Mouse (Mus musculus) testis, postnatal 10 days (tissue): Measurements from ENCODE around the gene M6pr.
"Not testable (repeated sequence)": the region's sequence is repeated elsewhere in the genome, so short reads cannot be mapped to it uniquely, and the experiment has no call there.

Experiments
- DNase-seq: peaks from one replicate; pipeline ENCODE4 v3.0.0; 2021; ENCODE audit warnings: low spot score

M6pr gene

DNA sequence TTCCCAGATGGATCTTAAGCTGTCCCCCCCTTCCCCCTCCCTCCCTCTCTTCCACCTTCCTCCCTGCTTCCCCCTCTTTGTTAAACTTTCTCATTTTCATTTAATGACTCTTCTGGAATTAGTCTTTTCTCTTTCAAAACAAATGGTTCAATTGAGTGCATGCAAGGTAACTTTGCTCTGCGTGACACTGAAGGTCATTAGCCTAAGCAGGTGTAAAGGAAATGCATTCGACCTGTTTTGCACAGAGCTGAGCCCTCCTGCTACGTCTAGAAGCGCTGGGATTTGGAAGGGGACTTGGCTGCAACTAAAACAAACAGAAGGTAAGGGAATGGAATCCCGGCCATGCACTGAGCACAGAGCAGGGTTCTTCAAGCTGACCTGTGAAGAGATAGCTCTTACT is 33.6 kb downstream of the M6pr start:
- no peak for DNase-seq

DNA sequence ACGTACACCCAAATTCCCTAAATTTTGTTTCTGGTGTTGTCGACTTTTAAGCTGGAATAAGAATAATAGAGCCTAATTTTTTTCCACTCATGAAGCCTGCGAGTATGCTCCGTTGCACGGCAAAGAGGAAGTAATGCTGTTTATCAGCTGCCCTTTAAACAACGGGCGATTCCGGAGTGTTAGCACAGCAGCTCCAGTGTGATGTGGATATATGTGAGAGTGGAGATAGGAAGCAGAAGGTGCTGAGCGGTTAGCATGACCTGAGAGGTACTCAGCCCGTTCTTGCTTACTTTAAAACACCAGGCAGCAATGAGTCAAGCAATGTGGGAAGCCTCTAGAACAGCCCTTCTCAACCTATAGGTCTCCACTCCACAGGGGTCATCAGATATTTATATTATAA is 35.2 kb downstream of the M6pr start:
- DNase-seq: no peak

DNA sequence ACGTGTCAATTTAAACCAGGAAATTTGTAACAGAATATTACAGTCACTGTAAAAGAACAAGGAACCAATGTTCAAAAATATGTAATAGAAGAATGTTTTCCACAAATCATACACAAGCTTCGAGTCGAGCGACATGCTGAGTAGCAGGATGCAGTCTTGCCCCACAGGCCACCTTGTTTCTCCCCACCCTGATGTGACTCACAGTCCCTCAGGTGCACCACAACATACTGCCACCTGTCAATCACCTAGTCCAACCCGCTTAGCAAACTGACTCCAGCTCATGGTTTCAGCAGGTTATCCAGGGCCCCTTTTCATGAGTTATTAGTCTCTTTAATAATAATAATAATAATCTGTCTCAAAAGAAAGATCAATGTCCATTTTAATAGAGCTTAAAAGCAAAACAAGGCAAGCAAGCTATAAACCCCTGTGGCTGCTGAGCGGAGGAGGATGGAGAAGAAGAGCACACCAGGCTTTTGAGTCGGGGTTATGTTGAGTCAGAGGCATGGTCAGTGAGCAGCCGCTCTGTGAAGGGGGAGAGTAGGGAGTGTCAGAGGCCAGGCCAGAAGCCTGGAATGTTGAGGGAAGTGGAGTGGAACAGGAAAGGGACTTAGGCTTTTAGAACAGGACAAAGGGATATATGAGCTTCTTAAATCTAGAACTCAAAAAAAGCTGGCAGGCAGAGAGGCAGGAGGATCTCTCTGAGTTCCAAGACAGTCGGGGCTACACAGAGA is 36.0 kb downstream of the M6pr start:
- no peak for DNase-seq

DNA sequence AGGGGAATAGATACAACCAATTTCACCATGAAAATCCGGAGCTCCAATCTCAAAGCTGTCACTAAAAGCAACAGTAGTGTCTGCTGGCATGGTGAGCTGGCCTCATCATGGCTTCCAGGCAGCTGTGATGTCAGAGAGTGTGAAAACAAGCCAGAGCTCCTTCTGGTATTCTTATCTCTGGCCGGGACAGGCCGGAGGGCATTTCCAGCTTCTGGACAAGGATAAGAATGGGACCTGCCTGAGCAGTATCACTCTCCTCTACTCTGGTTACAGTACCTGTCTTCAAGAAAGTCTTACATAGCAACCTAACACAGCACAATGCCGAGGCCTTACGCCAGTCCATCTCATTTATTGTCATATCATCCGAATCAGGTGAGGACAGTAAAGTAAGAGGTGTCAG is 37.2 kb downstream of the M6pr start:
- DNase-seq: no peak

DNA sequence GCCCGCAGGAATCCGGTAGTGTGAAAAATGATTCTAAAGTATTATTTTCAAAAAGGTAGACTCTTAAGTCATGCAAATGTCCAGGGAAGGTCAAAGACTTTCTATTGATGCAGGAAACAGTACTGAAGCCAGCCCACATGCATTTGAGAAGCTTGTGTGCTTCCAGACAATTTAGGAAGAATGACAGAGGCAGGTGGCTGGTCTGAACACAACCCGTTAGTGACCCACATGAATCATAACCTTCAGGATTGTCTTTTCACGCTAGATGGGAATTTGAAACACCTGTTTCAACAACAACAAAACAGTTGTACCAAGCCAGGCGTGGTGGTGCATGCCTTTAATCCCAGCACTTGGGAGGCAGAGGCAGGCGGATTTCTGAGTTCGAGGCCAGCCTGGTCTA is 37.9 kb downstream of the M6pr start:
- no peak for DNase-seq

DNA sequence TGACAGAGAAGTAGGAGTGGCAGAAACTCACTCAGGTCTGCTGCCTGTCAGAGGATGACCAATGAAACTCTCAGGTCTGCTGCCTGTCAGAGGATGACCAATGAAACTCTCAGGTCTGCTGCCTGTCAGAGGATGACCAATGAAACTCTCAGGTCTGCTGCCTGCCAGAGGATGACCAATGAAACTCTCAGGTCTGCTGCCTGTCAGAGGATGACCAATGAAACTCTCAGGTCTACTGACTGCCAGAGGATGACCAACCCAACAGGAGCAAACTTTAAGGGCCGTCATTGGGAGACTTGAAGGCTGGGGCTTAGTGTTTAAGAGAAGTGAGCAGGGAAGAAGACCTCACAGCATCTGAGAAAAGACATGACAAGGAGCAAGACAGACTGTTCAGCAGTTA is 38.8 kb downstream of the M6pr start:
- DNase-seq: not testable (repeated sequence)

DNA sequence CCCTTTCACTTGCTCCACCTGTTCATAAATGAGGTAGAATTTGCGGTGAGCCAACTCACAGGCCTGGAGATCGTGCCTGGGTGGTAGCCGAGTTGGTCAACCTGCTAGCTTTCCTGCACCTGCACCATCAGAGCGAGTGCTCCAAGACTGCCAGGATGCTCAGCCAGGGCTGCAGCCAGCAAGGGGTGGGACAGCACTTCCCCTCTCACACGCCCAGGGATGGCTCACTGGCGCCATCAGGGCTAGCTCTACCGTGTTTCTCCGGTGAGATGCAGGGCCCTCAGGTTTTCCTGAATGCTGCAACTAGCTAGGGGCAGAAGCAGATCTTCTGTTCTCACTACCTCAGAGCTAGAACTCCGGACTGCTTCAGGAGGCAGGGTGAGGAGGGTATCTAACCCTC is 47.4 kb downstream of the M6pr start:
- DNase-seq: no peak

DNA sequence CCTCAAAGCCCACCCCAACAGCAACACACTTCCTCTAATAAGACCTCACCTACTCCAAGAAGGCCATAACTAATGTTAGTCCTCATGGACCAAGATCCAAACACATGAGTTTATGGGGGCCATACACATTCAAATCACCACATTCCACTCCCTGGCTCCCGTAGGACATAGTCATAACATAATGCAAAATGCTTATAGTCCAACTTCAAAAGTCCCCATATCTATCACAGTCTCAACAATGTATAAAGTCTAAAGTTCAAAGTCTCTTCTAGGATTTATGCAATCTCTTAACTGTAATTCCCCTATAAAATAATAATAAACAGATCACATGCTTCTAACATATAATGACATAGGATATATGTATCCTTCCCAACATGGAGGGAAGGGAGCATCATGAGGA is 48.6 kb downstream of the M6pr start:
- DNase-seq: no peak

DNA sequence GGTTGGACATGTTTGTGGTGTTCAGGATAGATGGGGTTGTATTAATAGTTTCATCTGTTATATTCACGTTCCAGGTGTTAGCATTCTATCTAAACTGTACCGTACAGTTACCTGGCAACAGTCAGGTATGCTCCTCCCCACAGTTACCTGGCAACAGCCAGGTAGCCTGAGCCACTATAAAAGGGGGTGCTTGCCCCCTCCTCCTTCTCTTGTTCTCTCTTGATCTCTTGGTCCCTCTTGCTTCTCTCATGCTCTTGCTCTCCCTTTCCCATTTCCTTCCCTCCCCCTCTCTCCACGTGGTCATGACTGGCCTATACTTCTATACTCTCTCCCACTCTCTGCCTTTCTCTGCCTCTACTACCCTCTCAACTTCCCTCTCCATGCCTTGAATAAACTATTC is 57.2 kb downstream of the M6pr start:
- no peak for DNase-seq

DNA sequence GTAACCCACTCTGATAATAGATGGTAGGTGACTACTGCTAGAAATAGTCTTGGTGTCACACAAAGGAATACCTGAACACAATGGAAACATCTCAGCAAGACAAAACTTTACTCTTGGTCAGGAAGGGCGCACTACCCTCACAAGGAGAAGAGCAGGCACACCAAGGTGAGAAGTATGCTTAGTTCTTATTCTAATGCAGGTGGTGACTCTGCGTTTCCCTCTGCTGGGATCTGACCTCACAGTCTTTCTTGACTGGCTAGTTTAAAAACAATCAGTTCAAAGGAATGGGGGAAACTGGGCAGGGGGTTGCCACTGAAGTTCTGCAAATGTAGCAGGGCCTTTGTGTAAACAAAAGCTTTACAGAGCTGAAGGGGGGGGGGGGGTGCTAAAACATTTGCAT is 57.8 kb downstream of the M6pr start:
- DNase-seq: no peak

DNA sequence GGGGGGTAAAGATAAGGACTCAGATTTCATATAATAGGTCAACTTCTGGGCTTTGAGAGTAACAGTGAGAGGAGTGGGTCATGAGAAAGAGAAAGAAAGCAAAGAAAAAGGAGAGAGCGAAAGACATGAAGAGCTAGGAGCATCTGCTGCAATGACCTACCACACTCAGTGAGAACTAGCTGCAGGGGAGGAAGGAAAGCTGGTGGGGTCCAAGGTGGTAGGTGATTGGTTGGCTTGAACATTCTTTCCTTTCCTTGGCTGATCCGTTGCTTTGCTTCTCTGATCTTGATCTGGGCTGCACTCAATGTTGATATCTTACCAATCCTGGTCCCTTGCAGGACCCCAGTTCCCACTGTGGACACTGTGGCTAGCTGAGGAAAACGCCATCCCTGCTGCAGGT is 58.5 kb downstream of the M6pr start:
- DNase-seq: no peak
